Mouse (Mus musculus) midbrain, postnatal 0 days (tissue): ENCODE data around the gene Capn15. TPM values are rescaled to one million over a fixed set of nuclear protein-coding genes. Genes with fewer than 3 reads are reported as not detected.

Source experiments
- ATAC-seq: fragments of 200-750 bp; cut with Nextera tagmentation; 2 replicates; pipeline ENCODE4 v1.8.0; 2017; ENCODE audit warnings: moderate number of reproducible peaks, mild to moderate bottlenecking, moderate TSS enrichment, moderate library complexity; ENCODE audit not compliant: low FRiP score
- DNase-seq: peaks from one replicate; pipeline ENCODE4 v3.0.0-alpha.2; 2015; ENCODE audit warnings: low spot score
- H3K27ac ChIP-seq: fragments of 300-500 bp; sonication (generic); 2 replicates; pipeline ENCODE4 v1.5.1; 2014; ENCODE audit warnings: low read depth, mild to moderate bottlenecking, low read length, mixed read lengths
- H3K27me3 ChIP-seq: fragments of 300-500 bp; sonication (generic); 2 replicates; pipeline ENCODE4 v1.6.1; 2014; ENCODE audit warnings: low read length, control low read depth, mixed read lengths; ENCODE audit not compliant: insufficient read depth
- H3K36me3 ChIP-seq: fragments of 300-500 bp; sonication (generic); 2 replicates; pipeline ENCODE4 v1.6.1; 2014; ENCODE audit warnings: low read length, control low read depth, mixed read lengths; ENCODE audit not compliant: insufficient read depth
- H3K4me1 ChIP-seq: fragments of 300-500 bp; sonication (generic); 2 replicates; pipeline ENCODE4 v1.6.1; 2014; ENCODE audit warnings: mild to moderate bottlenecking, control low read depth, antibody characterized with exemption, low read length, mixed read lengths; ENCODE audit not compliant: insufficient read depth
- H3K4me2 ChIP-seq: fragments of 300-500 bp; sonication (generic); 2 replicates; pipeline ENCODE4 v1.6.1; 2014; ENCODE audit warnings: low read depth, mild to moderate bottlenecking, low read length, mixed read lengths; ENCODE audit not compliant: poor library complexity, severe bottlenecking
- H3K4me3 ChIP-seq: fragments of 300-500 bp; sonication (generic); 2 replicates; pipeline ENCODE4 v1.5.1; 2014; ENCODE audit warnings: low read depth, mild to moderate bottlenecking, low read length, moderate library complexity
- H3K9ac ChIP-seq: fragments of 300-500 bp; sonication (generic); replicated peaks from 2 replicates; pipeline ENCODE4 v1.6.1; 2014; ENCODE audit warnings: mild to moderate bottlenecking, low read length, moderate library complexity, mixed read lengths; ENCODE audit not compliant: poor library complexity, severe bottlenecking
- H3K9me3 ChIP-seq: fragments of 300-500 bp; sonication (generic); 2 replicates; pipeline ENCODE4 v1.6.1; 2016; ENCODE audit warnings: low read length, control low read depth
- CTCF ChIP-seq: IDR thresholded peaks from 2 replicates; pipeline ENCODE4 v1.5.1; 2016; ENCODE audit warnings: antibody characterized with exemption, mild to moderate bottlenecking
- WGBS: fragments of 180-500 bp; shearing (Covaris S2); extraction: QIAGEN DNeasy Blood & Tissue Kit; methylation state at CpG from one replicate; pipeline ENCODE4 v1.1.7; 2014; 5-methylcytosine and 5-hydroxymethylcytosine counted together
- polyA plus RNA-seq: library from polyadenylated mRNA; unstranded; fragments of >200 nt; fragmentation: Nextera tagmentation; extraction: Ambion mirVana; gene quantifications from 2 replicates; pipeline ENCODE4 v1.2.1, GENCODE M21; 2015
- total RNA-seq: library from RNA; depleted of rRNA; stranded (reverse); fragments of >200 nt; gene quantifications from 2 replicates; pipeline ENCODE4 v1.2.3, GENCODE M21; 2014

Capn15 gene
- total and polyA plus RNA-seq, 2 experiments from 2014 or later, result 20.1 to 29.7 TPM

DNA sequence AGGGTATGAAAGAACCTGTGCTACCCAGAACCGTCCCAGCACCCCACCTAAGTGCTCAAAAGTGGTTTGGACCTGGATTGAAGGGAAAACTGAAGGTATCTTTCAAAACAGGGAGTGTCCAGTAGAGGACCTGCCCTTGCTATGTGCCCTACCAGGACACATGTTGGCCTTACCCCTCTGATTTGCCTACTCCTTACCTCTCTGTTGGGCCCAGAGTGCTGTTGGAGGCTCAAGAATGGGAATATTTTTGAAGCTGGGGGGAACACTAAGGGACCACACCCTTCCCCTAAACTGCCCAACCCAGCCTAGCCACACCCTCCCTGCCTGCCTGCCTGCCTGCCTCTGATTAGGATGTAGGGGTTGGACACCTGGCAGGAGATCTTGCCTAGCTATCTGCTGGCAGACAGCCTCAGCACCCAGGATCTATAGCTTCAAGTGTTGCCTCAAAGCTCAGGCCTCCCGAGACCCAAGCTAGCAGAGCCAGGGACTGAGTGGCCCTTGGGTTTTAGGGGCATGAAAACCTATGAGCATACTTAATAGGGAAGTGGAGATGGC is 42.9 kb downstream of the Capn15 start:
- Histone ChIP-seq H3K9ac (no peak overlapping the region), H3K4me1 (peaks cover 8% of the 10 kb centered on the region; the same call in 1 of the 2 replicates), H3K4me2 (no peak overlapping the region), H3K27me3 (no peaks in the 10 kb centered on the region), H3K4me3 (no peak overlapping the region), H3K27ac (no peak overlapping the region), H3K9me3 (no peaks in the 10 kb centered on the region), H3K36me3 (no peaks in the 10 kb centered on the region)
- DNase-seq (no peak), ATAC-seq (no peak)
- TF ChIP-seq CTCF, result no peak
- 82% methylated on average over 2 of the region's 2 CpGs for WGBS

- peak; percentile 71 for DNase-seq
- WGBS, result 4% methylated on average over 43 of the region's 54 CpGs
- Histone ChIP-seq H3K36me3 (peaks cover 8% of the 10 kb centered on the region), H3K4me3 (peak overlapping the region; percentile 77), H3K4me1 (peaks cover 8% of the 10 kb centered on the region; the same call in 1 of the 2 replicates), H3K4me2 (peak overlapping the region; percentile 77), H3K9ac (peak overlapping the region; percentile 98), H3K27me3 (no peaks in the 10 kb centered on the region), H3K27ac (peak overlapping the region; percentile 85), H3K9me3 (no peaks in the 10 kb centered on the region)
- TF ChIP-seq CTCF, result no peak
- ATAC-seq, result peak; percentile 68
These were observed 43.9 kb downstream of the Capn15 start for GRCm38 (mm10) chr17:25941511-25942241.

DNA sequence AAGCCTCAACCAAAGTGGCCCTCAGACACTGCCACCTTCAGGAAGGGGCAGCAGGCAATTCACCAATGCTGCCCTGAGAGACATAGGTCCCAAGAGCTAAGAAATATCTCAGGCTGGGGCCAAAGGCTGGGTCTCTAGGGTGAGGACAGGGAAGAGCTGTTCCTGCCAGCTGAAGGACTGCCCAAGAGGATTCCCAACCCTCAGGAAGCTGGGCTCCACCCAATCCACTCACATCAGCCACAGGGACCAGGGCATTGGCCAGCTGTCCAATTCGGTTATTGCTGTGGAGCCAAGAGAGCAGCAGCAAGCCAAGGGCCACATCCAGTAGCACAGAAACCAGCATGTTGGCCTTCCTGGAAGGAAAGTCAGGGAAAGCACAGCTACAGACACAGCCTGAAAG is 51.1 kb downstream of the Capn15 start:
- Histone ChIP-seq H3K36me3 (peaks cover 62% of the 10 kb centered on the region), H3K27me3 (no peaks in the 10 kb centered on the region), H3K4me3 (no peak overlapping the region), H3K4me1 (no peaks in the 10 kb centered on the region), H3K4me2 (no peak overlapping the region), H3K9me3 (no peaks in the 10 kb centered on the region), H3K9ac (no peak overlapping the region), H3K27ac (no peak overlapping the region)
- TF ChIP-seq CTCF, result no peak
- ATAC-seq (no peak), DNase-seq (no peak)
- WGBS, result 95% methylated on average over 1 of the region's 1 CpGs

GRCm38 (mm10) chr17:25925348-25925747 is 60.2 kb downstream of the Capn15 start:
- ATAC-seq (no peak), DNase-seq (peak; percentile 44)
- no peak overlapping the region for H3K9ac ChIP-seq
- no peaks in the 10 kb centered on the region for H3K27me3 ChIP-seq
- H3K4me2 ChIP-seq, result no peak overlapping the region
- 74% methylated on average over 2 of the region's 2 CpGs for WGBS
- H3K36me3 ChIP-seq, result peaks cover 27% of the 10 kb centered on the region
- no peak overlapping the region for H3K27ac ChIP-seq
- TF ChIP-seq CTCF, result no peak
- H3K9me3 ChIP-seq, result no peaks in the 10 kb centered on the region
- H3K4me3 ChIP-seq, result no peak overlapping the region
- H3K4me1 ChIP-seq, result no peaks in the 10 kb centered on the region

DNA sequence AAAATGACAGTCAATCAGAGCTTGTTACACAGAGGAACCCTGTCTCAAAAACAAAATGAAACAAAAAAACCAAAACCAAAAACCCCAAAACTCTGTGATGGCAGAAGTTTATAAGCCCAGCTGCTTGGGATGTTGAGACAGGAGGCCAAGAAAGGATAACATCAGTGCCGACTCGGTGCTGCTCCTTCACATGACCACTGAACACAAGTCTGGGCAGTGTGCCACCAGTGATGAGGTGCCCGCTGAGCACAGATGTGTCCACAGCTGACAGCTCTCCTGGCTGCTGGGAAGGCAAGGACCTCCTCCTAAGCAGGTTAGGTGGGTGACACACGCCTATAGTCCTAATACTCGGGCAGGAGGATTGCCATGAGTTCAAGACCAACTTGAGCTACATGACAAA is 63.5 kb downstream of the Capn15 start:
- Histone ChIP-seq H3K9ac (no peak overlapping the region), H3K27me3 (no peaks in the 10 kb centered on the region), H3K27ac (no peak overlapping the region), H3K36me3 (peaks cover 11% of the 10 kb centered on the region), H3K4me1 (peaks cover 10% of the 10 kb centered on the region), H3K4me3 (no peak overlapping the region), H3K9me3 (no peaks in the 10 kb centered on the region), H3K4me2 (no peak overlapping the region)
- WGBS, result 80% methylated on average over 5 of the region's 5 CpGs
- DNase-seq, result peak; percentile 12
- TF ChIP-seq CTCF, result no peak
- no peak for ATAC-seq
